In the genomic region with DNA sequence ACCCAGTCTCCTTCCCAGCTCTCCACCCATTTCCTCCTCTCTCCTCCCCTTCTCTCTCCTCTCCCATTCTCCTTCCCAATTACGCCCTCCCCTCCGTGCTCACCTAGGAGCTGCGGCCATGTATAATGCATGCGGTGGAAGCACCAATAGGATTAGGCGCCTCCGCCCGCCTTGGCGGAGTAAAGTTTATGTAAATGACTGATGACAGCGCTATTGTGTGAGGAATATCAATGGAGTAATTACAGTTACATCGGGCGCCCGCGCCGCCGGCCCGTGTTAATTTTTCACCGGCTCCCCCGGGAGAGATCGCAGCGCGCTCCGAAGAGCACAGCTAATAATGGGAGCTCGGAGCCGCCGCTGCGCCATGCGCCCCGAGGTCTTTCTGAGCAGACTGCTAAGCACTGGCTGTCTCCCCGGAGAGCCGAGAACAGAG, we compare ENCODE assay signal across 8 mouse cellular contexts. TPM values are rescaled to one million over a fixed set of nuclear protein-coding genes. Genes with fewer than 3 reads are reported as not detected.
DNase-seq lines count a peak whose midpoint lies in the region; ATAC-seq lines count a peak whose summit lies in the region.

No protein-coding gene starts in this region.

- H3K36me3 ChIP-seq in heart, embryonic 10.5 days = no peaks in the 10 kb centered on the region
- no peaks in the 10 kb centered on the region for H3K36me3 ChIP-seq in midbrain, embryonic 12.5 days

- peak overlapping the region; percentile 55 for H3K4me2 ChIP-seq in midbrain, embryonic 12.5 days (replicated peaks)

- H3K4me3 ChIP-seq in heart, embryonic 10.5 days = peak overlapping the region; percentile 63
- peak overlapping the region; percentile 31 for H3K4me3 ChIP-seq in midbrain, embryonic 12.5 days

- H3K9ac ChIP-seq in midbrain, embryonic 12.5 days (replicated peaks) = 0 out of 2 replicates have a peak overlapping the region, but pooled peaks have one; percentile 20

- DNase-seq in heart, embryonic 10.5 days (ENCODE audit: low spot score) = no peak
- DNase-seq in heart, adult 9 months (ENCODE audit: low spot score in 2 of 2) = no peak
- DNase-seq in cerebellum, postnatal 10 days = peak; percentile 48 to 54
- peak; percentile 56 to 67 for DNase-seq in frontal cortex, postnatal 36 days (ENCODE audit: low spot score in 2 of 2)
- DNase-seq in layer of hippocampus, postnatal 10 days (ENCODE audit: low spot score in 2 of 2) = peak; percentile 53 to 65
- no peak for DNase-seq in spleen, adult 12 weeks (ENCODE audit: low spot score)

- no peaks in the 10 kb centered on the region for H3K9me3 ChIP-seq in heart, embryonic 10.5 days
- no peaks in the 10 kb centered on the region for H3K9me3 ChIP-seq in midbrain, embryonic 12.5 days

- WGBS in heart, embryonic 10.5 days = 1% methylated on average over 30 of the region's 30 CpGs
- WGBS in midbrain, embryonic 12.5 days = under 1% methylated on average over 30 of the region's 30 CpGs

- no peak overlapping the region for H3K27ac ChIP-seq in heart, embryonic 10.5 days
- H3K27ac ChIP-seq in midbrain, embryonic 12.5 days (replicated peaks) = peak overlapping the region; percentile 88

- peak; percentile 88 for ATAC-seq in midbrain, embryonic 12.5 days (ENCODE audit: low FRiP score, low read depth)
- ATAC-seq in monocyte, adult 5-6 weeks (replicated peaks; ENCODE audit: insufficient number of reproducible peaks, low FRiP score, low TSS enrichment, poor library complexity, severe bottlenecking) = no peak

- H3K27me3 ChIP-seq in heart, embryonic 10.5 days (ENCODE audit: insufficient read depth, poor library complexity, severe bottlenecking) = peaks cover 93% of the 10 kb centered on the region
- peaks cover 100% of the 10 kb centered on the region for H3K27me3 ChIP-seq in midbrain, embryonic 12.5 days

- H3K4me1 ChIP-seq in heart, embryonic 10.5 days = peaks cover 54% of the 10 kb centered on the region
- H3K4me1 ChIP-seq in midbrain, embryonic 12.5 days = peaks cover 28% of the 10 kb centered on the region

RNA-seq across cellular contexts. Expression of a gene that starts 23.9 kb away (rescaled TPM):
- 0.11 and 0.83 TPM in 2 replicates for polyA plus RNA-seq in heart, embryonic 10.5 days (2016; fragmentation: Nextera tagmentation; extraction: Ambion mirVana)
- under 1 TPM in 1 of 2 experiments, not detected in 1; 0.27 TPM for total RNA-seq in layer of hippocampus, postnatal 10 days (2021)
- 2.3 and 2.8 TPM in 2 replicates for polyA plus RNA-seq in midbrain, embryonic 12.5 days (2016; fragmentation: Nextera tagmentation; extraction: Ambion mirVana)
- not detected in 3 replicates for total RNA-seq in monocyte, adult 5-6 weeks (2017)

Comparison
In these comparisons a context has a peak if more than half of its experiments do, and no peak if none do; other contexts are left out.
1. DNase-seq: peak in cerebellum, postnatal 10 days (2 of 2), frontal cortex, postnatal 36 days (2 of 2) and layer of hippocampus, postnatal 10 days (2 of 2); none in heart, embryonic 10.5 days (single experiment), heart, adult 9 months (0 of 2) and spleen, adult 12 weeks (single experiment).